ENCODE assay signal across 8 mouse cellular contexts in the genomic region with DNA sequence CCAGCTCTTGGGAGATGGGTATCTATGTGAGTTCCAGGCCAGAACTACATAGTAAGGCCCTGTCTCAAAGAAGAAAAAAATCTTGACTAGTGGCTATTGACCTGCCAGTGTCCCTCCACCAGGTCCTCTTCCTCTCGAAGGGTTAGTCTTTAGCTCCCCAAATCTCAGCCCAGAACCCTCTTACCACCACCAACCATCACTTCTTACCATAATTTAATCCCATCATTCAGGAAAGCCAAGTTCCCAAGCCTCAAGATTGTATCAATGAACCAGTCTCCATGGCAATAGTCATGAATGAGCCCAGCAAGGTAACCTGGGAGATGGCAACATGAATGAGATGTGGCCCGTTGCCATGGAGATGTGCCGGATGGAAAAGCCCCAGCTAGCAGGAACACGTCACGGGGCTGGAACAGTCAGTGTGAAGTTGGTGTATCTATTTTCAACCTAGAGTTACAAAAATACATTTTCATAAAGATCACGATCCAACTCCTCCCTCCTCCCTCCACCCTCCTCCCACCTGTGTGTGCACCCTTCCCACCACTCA.
DNase-seq lines count a peak whose midpoint lies in the region; ATAC-seq and TF ChIP-seq lines count a peak whose summit lies in the region.

No protein-coding gene starts in this region.

- TF ChIP-seq CTCF in left cerebral cortex, adult 2 months (IDR thresholded peaks at IDR 0.05) = no peak

- H3K36me3 ChIP-seq in neural tube, embryonic 14.5 days (ENCODE audit: control insufficient read depth, insufficient read depth, low read length) = no peaks in the 10 kb centered on the region

- intact Hi-C loops in left cerebral cortex, adult 2 months (cut with DNase I) = loop anchor here (1.0 kb wide), 2 partner anchors 17 to 26 kb away; no protein-coding TSS in a partner anchor

- ATAC-seq in neural tube, embryonic 14.5 days (ENCODE audit: low read depth) = peak; percentile 49; the same call in 1 of the 2 replicates

- DNase-seq in cerebellum, postnatal 10 days = peak; percentile 75 to 76
- DNase-seq in frontal cortex, postnatal 36 days (ENCODE audit: low spot score in 2 of 2) = peak; percentile 85 to 95
- peak; percentile 85 to 88 for DNase-seq in left cerebral cortex, adult 2 months (ENCODE audit: extremely low spot score in 1 of 2, low spot score in 2 of 2)
- DNase-seq in gastrocnemius, postnatal 25 days = no peak
- DNase-seq in thymus, postnatal 36 days = no peak
- no peak for DNase-seq in thymus, postnatal 10 days (ENCODE audit: low spot score in 2 of 2)
- DNase-seq in adrenal gland, postnatal 14 days = no peak

- H3K27ac ChIP-seq in left cerebral cortex, adult 2 months = peak overlapping the region; percentile 76
- no peak overlapping the region for H3K27ac ChIP-seq in neural tube, embryonic 14.5 days (ENCODE audit: low read depth, low read length)

- no peak overlapping the region for H3K4me3 ChIP-seq in left cerebral cortex, adult 2 months
- H3K4me3 ChIP-seq in neural tube, embryonic 14.5 days (ENCODE audit: low read depth, low read length) = no peak overlapping the region

- no peak overlapping the region for H3K4me2 ChIP-seq in neural tube, embryonic 14.5 days (ENCODE audit: low read depth, low read length)

- no peak overlapping the region for H3K9ac ChIP-seq in neural tube, embryonic 14.5 days (replicated peaks; ENCODE audit: low read depth, low read length)

- 47% methylated on average over 6 of the region's 6 CpGs for WGBS in neural tube, embryonic 14.5 days

- no peaks in the 10 kb centered on the region for H3K9me3 ChIP-seq in neural tube, embryonic 14.5 days (ENCODE audit: control insufficient read depth, low read length)

- peaks cover 5% of the 10 kb centered on the region; the same call in 1 of the 2 replicates for H3K4me1 ChIP-seq in neural tube, embryonic 14.5 days (ENCODE audit: control insufficient read depth, insufficient read depth, low read length)

- H3K27me3 ChIP-seq in neural tube, embryonic 14.5 days (ENCODE audit: control insufficient read depth, insufficient read depth, low read length) = no peaks in the 10 kb centered on the region

Comparison
In these comparisons a context has a peak if more than half of its experiments do, and no peak if none do; other contexts are left out.
1. DNase-seq: peak in cerebellum, postnatal 10 days (2 of 2), frontal cortex, postnatal 36 days (2 of 2) and left cerebral cortex, adult 2 months (2 of 2); none in gastrocnemius, postnatal 25 days (single experiment), thymus, postnatal 36 days (0 of 2), thymus, postnatal 10 days (0 of 2) and adrenal gland, postnatal 14 days (single experiment).